Mouse (Mus musculus): Measurements from ENCODE around the gene Capns1.
"Not testable (repeated sequence)": the region's sequence is repeated elsewhere in the genome, so short reads cannot be mapped to it uniquely, and the experiment has no call there.

Gene Capns1

DNA sequence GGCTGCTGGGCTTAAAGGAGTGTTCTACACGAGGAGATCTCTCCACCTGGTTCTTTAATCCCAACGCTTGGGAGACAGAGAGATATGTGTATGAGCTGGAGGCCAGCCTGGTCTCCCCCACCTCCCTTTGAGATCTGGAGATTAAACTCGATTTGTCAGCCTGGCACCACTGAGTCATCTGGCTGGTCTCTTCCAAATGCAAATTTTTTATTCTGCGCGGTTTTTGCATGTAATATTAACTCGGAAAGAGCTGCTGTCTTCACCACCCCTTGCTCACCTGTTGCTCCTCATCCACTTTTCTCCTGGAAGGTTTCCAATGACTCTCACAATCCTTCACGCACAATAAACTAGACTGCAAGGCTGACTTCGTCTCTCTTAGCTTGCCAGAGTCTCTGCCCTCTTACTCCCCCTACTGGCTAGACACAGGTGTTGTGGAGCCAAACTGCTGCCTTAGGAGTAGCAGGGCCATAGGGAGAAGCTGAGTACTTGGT, at the start of gene Capns1:
Gene Capns1, minus strand, starts transcription at position 331 of the 491 bp plus-strand sequence.
- DNase-seq (ENCODE audit: low read depth, low spot score), result peak; percentile 94

DNA sequence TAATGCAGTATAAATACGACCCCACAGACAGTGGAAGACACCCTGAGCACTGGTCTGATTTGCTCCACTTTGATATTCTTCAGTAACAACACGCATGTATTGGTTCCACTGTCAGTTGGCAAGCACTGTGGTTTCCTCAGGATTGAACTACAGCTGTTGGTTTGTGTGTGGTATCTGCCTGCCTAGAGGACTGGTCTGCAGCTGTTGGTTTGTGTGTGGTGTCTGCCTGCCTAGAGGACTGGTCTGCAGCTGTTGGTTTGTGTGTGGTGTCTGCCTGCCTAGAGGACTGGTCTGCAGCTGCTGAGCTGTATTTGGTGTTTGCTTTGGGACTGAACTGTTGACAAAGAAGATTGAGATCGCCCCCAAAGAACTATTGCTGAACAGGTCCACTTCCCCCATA, 38.8 kb upstream of the Capns1 start:
- DNase-seq (ENCODE audit: low read depth, low spot score), result not testable (repeated sequence)

DNA sequence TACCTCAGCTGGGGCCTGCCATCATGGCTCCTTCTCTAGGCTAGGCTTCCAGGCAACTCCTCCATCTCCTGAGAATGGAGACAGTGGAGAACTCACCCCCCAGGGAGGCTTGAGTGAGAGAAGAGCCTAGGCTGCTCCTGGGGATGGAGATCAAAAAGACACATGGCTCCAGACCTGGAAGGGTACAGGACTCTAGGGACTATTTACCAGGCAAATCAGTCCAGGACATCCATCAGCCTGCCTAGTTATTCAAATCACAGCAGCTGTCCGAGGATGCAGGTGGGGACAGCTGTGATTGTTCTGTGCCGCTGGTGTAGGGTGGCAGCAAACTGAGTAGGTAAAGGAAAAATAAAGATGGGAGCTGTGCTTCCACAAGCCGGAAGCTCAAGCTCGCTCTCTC, 37.0 kb upstream of the Capns1 start, which contains the start of gene Ovol3:
Gene Ovol3, minus strand, starts transcription at position 101 of the 400 bp plus-strand sequence.
- no peak for DNase-seq (ENCODE audit: low read depth, low spot score)

DNA sequence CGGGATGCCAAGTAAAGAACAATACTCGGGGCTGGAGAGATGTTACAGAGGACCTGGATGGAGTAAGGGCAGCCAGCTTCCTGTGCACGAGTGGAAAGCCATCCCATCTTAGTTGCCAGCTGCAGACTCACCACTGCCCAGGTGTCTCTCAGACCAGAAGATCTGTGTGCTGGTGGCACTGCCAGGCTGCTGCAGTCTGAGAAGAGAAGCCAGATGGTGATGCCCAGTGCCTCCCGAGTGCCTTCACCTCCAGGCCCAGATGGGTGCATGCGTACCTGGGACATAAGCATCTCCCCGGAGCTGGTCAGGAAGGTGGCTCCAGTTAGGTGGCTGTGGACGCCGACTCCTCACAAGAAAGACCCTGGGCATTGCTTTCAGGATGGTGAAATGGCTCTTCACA, 36.5 kb upstream of the Capns1 start:
- no peak for DNase-seq (ENCODE audit: low read depth, low spot score)

- DNase-seq (ENCODE audit: low read depth, low spot score), result no peak
Observed at GRCm38 (mm10) chr7:30234276-30234858, 35.8 kb upstream of the Capns1 start.

DNA sequence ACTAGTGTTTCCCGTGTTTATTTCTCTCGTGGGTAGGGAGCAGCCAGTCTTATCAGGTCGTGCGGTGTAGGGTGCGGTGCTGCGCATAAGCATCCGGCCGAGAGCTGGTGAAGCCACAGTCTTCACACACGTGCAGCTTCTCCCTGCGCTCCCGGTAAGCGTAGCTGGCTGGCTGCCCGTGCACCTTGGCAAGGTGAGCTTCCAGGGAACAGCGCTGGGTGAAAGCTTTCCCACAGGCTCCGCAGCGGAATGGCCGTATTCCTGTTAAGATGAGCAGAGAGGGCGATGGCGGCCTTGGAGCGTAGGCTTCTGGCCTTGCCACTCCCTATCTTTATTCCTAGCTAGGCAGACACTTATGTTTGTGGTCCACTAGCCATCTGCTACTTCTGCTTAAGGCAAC, 34.8 kb upstream of the Capns1 start:
- peak; percentile 32 for DNase-seq (ENCODE audit: low read depth, low spot score)

DNA sequence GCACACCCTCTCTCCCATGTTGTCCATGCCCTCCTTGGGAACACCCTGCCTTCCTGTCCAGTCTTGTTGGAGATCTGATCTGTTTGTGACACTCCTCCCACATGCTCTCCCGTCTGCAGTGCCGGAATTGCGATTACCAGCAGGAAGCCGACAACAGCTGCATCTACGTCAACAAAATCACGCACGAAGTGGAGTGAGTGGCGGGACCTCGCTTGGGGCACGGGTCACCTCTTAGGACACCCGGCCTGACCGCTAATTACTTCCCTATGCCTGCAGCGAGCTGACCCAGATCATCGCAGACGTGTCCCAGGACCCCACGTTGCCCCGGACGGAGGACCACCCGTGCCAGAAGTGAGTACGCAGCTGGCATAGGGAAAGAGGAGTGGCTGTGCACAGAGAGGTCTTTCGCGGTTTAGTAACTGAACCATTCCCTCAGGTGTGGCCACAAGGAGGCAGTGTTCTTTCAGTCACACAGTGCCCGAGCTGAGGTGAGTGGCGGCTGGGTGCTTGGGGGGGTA, 34.1 kb upstream of the Capns1 start:
- peak; percentile 89 for DNase-seq (ENCODE audit: low read depth, low spot score)

GRCm38 (mm10) chr7:30231669-30232454, 33.3 kb upstream of the Capns1 start, which contains the start of the genes Polr2i and Tbcb:
Gene Polr2i (plus strand): TSS chr7:30231948.
Gene Tbcb (minus strand): TSS chr7:30232272.
- DNase-seq (ENCODE audit: low read depth, low spot score), result peak; percentile 99

GRCm38 (mm10) chr7:30231328-30231668, 32.7 kb upstream of the Capns1 start:
- no peak for DNase-seq (ENCODE audit: low read depth, low spot score)

- DNase-seq (ENCODE audit: low read depth, low spot score), result no peak
Observed at GRCm38 (mm10) chr7:30224206-30224605, 25.6 kb upstream of the Capns1 start.

GRCm38 (mm10) chr7:30222205-30222604, 23.6 kb upstream of the Capns1 start:
- DNase-seq (ENCODE audit: low read depth, low spot score), result no peak

DNA sequence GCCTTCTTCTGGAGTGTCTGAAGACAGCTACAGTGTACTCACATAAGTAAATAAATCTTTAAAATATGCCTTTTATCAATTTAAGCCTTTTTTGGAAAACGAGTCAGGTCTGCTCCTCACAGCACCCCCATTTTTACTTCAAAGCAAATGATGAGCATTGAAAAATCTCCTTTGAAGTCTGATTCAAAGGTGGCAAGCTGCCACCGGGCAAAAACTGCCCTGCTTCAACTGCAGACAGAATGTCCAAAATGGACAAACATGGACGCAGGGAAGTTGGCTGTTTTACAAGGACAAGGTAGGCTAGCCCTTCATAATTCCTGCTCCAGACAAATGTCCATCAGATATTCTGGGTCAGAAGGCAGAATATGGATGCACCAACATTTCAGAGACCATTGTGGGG, 22.8 kb upstream of the Capns1 start:
- DNase-seq (ENCODE audit: low read depth, low spot score), result no peak

- no peak for DNase-seq (ENCODE audit: low read depth, low spot score)
Observed at GRCm38 (mm10) chr7:30220008-30220356, 21.4 kb upstream of the Capns1 start.

GRCm38 (mm10) chr7:30219293-30220007, 20.8 kb upstream of the Capns1 start:
- DNase-seq (ENCODE audit: low read depth, low spot score), result peak; percentile 91

DNA sequence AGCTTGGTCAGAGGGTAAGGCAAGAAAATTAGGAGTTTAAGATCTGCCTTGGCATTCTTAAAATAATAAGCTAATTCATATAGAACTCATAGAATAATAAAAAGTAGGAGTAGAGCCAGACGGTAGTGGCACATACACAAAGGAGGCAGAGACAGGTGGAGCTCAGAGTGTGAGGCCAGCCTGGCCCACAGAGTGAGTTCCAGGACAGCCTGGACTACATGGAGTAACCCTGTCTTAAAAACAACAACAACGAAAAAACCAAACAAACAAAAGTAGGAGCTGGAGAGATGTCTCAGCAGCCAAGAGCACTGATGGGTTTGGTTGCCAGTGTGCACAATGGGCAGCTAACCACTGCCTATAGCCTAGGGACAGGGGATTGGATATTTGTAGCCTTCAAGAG, 18.7 kb upstream of the Capns1 start:
- no peak for DNase-seq (ENCODE audit: low read depth, low spot score)

DNA sequence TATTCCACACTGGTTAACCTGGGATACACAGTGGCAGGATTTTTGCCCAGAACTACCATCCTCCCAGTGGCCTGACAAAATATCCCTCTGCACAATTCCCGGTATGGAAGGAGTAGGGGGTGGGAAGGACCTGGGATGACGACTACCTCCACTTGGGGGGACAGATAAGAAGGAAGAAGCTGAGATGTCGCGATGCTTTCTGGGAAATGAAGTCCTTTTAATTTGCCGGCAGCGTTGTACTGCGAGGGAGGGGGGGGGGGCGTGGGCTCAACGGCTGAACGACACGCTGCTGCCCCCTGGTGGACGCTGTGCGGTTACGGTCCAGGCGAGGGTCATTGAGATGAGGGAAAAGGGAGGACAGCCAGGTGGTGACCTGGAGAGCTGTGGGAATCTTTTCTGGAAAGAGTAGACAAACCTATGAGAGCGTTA, 18.1 kb upstream of the Capns1 start:
- peak; percentile 93 for DNase-seq (ENCODE audit: low read depth, low spot score)

DNA sequence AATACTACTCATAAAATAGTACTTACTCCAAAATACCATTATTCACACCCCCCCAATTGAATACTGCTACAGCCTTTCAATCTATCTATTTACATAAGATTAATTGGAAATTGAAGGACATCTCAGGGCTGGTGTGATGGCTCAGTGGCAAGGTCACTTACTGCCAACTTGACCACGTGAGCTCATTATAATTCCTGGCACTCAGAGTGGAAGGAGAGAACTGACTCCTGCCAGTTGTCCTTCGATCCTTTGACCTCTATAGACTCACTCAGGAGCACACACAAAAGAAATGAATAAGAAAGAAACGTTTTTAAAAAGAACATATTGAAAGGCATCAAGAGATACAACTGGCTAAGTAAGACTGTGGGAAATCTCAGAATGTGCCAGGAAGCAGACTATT, 17.3 kb upstream of the Capns1 start:
- DNase-seq (ENCODE audit: low read depth, low spot score), result peak; percentile 72

DNA sequence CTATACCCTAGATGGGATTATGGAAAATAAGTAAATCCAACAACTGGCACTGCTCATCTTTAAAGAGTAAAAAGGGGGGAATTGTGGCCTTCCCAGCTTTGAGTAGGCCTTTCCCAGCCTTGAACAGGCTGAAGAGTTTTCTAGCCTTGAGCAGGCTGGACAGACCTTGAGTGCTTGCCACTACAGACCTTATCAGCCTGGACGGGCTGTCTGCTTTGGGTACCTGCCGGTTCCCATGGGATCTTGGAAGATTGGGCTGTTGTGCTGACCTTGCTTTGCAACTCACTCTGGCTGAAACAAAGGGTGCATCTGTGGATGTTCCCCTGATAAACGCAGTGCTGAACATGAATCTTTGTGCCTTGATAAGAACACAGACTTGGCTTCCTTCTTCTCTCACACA, 15.3 kb upstream of the Capns1 start:
- DNase-seq (ENCODE audit: low read depth, low spot score), result no peak

GRCm38 (mm10) chr7:30211025-30211424, 12.4 kb upstream of the Capns1 start:
- DNase-seq (ENCODE audit: low read depth, low spot score), result peak; percentile 68

- DNase-seq (ENCODE audit: low read depth, low spot score), result not testable (repeated sequence)
Observed at GRCm38 (mm10) chr7:30206364-30206763, 7.8 kb upstream of the Capns1 start.

GRCm38 (mm10) chr7:30205383-30205782, 6.8 kb upstream of the Capns1 start:
- DNase-seq (ENCODE audit: low read depth, low spot score), result peak; percentile 70

DNA sequence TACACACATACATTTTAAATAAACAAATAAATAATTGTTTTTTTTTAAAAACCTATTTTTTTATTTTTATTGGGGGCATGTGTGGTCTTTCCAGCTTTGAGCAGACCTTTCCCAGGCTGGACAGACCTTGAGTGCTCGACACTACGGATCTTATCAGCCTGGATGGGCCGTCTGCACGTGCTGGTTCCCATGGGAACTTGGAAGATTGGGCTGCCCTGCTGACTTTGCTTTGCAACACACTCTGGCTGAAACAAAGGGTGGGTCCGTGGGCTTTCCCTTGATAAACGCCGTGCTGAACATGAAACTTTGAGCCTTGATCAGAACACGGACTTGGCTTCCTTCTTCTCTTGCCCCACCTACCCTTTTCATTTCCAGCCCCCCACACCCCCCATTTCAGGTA, 5.8 kb upstream of the Capns1 start:
- peak; percentile 48 for DNase-seq (ENCODE audit: low read depth, low spot score)

All from ZHBTc4 (cell line).